25 mouse cellular contexts compared by ENCODE assay signal in the genomic region with DNA sequence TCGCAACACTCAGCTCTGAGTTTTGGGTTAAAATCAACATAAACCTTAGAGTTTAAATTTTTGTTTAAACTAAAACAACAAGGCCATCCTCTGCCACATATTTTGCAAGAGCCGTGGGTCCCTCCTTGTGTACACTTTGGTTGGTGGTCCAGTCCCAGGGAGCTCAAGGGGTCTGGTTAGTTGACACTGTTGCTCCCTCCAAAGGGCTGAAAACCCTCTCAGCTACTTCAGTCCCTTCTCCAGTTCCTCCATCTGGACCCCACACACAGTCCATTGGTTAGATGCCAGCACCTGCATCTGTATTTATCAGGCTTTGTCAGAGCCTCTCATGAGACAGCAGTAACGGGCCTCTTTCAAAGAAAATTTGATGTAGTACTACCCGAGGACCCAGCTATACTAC.
"Had no signal": no experiment of that assay in that cellular context is flagged by ENCODE, and none has a peak within 500 bp of the region (broad histone marks: within the 10 kb centered on the region; RNA-seq: fewer than 3 reads in every experiment).

No protein-coding gene starts in this region.

- H3K4me3 ChIP-seq: gastrocnemius, adult 2 months; heart, embryonic 10.5 days; heart, embryonic 12.5 days; hindbrain, embryonic 10.5 days; hindbrain, embryonic 12.5 days; intestine, embryonic 15.5 days; layer of hippocampus, adult 2 months; left cerebral cortex, adult 2 months; limb, embryonic 13.5 days had no signal

- H3K27me3 ChIP-seq: heart, embryonic 12.5 days; hindbrain, embryonic 12.5 days; intestine, embryonic 15.5 days; limb, embryonic 13.5 days had no signal

- H3K9ac ChIP-seq: heart, embryonic 12.5 days; hindbrain, embryonic 12.5 days; hindbrain, embryonic 14.5 days; intestine, embryonic 15.5 days; limb, embryonic 13.5 days had no signal

- H3K27ac ChIP-seq: gastrocnemius, adult 2 months; heart, embryonic 10.5 days; hindbrain, embryonic 10.5 days; hindbrain, embryonic 12.5 days; hindbrain, embryonic 14.5 days; intestine, embryonic 15.5 days; layer of hippocampus, adult 2 months; left cerebral cortex, adult 2 months; limb, embryonic 13.5 days had no signal

- H3K4me2 ChIP-seq: heart, embryonic 12.5 days; hindbrain, embryonic 12.5 days; hindbrain, embryonic 14.5 days; intestine, embryonic 15.5 days; limb, embryonic 13.5 days; liver, embryonic 11.5 days had no signal

- H3K9me3 ChIP-seq: heart, embryonic 10.5 days; heart, embryonic 12.5 days; hindbrain, embryonic 10.5 days; hindbrain, embryonic 12.5 days; intestine, embryonic 15.5 days; limb, embryonic 13.5 days had no signal

- H3K36me3 ChIP-seq: heart, embryonic 10.5 days; heart, embryonic 12.5 days; hindbrain, embryonic 10.5 days; hindbrain, embryonic 12.5 days; intestine, embryonic 15.5 days; limb, embryonic 13.5 days had no signal

- ATAC-seq: hindbrain, embryonic 16.5 days; inflammation-experienced regulatory T-cells, adult 6 months; intestine, embryonic 15.5 days; intestine, postnatal 0 days had no signal

- DNase-seq: gastrocnemius, adult 2 months; gastrocnemius, postnatal 10 days; gastrocnemius, postnatal 25 days; heart, adult 18-20 months; heart, postnatal 10 days; heart, postnatal 4 days; kidney, adult 18-20 months; kidney, adult 8-10 months; kidney, postnatal 10 days; kidney, postnatal 25 days; kidney, postnatal 4 days; liver had no signal

- H3K4me1 ChIP-seq: heart, embryonic 10.5 days; heart, embryonic 12.5 days; hindbrain, embryonic 10.5 days; hindbrain, embryonic 12.5 days; intestine, embryonic 15.5 days; limb, embryonic 13.5 days had no signal
